Mouse (Mus musculus) megakaryocyte progenitor cell, adult 5-6 weeks (primary cell): ENCODE data around the gene Cacna1h. TPM values are rescaled to one million over a fixed set of nuclear protein-coding genes. Genes with fewer than 3 reads are reported as not detected.

Source experiments
- ATAC-seq: replicated peaks from 2 replicates; pipeline ENCODE4 v1.8.0; 2016; ENCODE audit warnings: mild to moderate bottlenecking, moderate TSS enrichment, inconsistent platforms; ENCODE audit not compliant: poor library complexity
- total RNA-seq, 2 experiments: library from RNA; stranded (forward) in 1 of 2; stranded (reverse) in 1 of 2; fragments of 157-497, 149-512 nt in 1 of 2; fragments of 200-1000 nt in 1 of 2; gene quantifications; 2 replicates each; pipeline versions ENCODE4 v1.2.3 to v1.2.4; 2015 to 2017

Gene Cacna1h
- total RNA-seq, 2 experiments from 2014 or later, result 0.32 TPM; not detected in 1

GRCm38 (mm10) chr17:25338218-25338617 is 95.4 kb downstream of the Cacna1h start:
- ATAC-seq, result no peak

GRCm38 (mm10) chr17:25333943-25334342 is 99.6 kb downstream of the Cacna1h start:
- ATAC-seq, result peak; percentile 71

GRCm38 (mm10) chr17:25332321-25332720 is 101.3 kb downstream of the Cacna1h start:
- peak; percentile 85 for ATAC-seq

Other genes starting within 250 kb of the Cacna1h start
- gene BC003965, start 249.2 kb downstream of the Cacna1h start, total RNA-seq (2015), result 16.6 and 20.3 TPM in 2 replicates
- 7.0 and 11.5 TPM in 2 replicates for gene BC003965, start 249.2 kb downstream of the Cacna1h start, total RNA-seq (2017)
- 6.1 and 6.2 TPM in 2 replicates for gene Unkl, start 245.4 kb downstream of the Cacna1h start, total RNA-seq (2015)
- gene Unkl, start 245.4 kb downstream of the Cacna1h start, total RNA-seq (2017), result 7.7 and 8.2 TPM in 2 replicates
- 24.3 and 24.4 TPM in 2 replicates for gene Gnptg, start 193.7 kb downstream of the Cacna1h start, total RNA-seq (2015)
- 17.2 and 20.8 TPM in 2 replicates for gene Gnptg, start 193.7 kb downstream of the Cacna1h start, total RNA-seq (2017)
- 14.9 and 15.2 TPM in 2 replicates for gene Tsr3, start 193.6 kb downstream of the Cacna1h start, total RNA-seq (2015)
- gene Tsr3, start 193.6 kb downstream of the Cacna1h start, total RNA-seq (2017), result 28.1 and 30.7 TPM in 2 replicates
- 1.2 and 3.8 TPM in 2 replicates for gene Baiap3, start 177.4 kb downstream of the Cacna1h start, total RNA-seq (2015)
- 3.7 and 6.1 TPM in 2 replicates for gene Baiap3, start 177.4 kb downstream of the Cacna1h start, total RNA-seq (2017)
- gene Ube2i, start 159.2 kb downstream of the Cacna1h start, total RNA-seq (2015), result 355 and 376 TPM in 2 replicates
- gene Ube2i, start 159.2 kb downstream of the Cacna1h start, total RNA-seq (2017), result 305 and 308 TPM in 2 replicates
- gene Prss34, start 135.4 kb downstream of the Cacna1h start, total RNA-seq (2015), result 18.7 and 31.2 TPM in 2 replicates
- gene Prss34, start 135.4 kb downstream of the Cacna1h start, total RNA-seq (2017), result 4.5 and 23.9 TPM in 2 replicates
- not detected in 2 replicates for gene Prss28, start 125.1 kb downstream of the Cacna1h start, total RNA-seq (2015)
- not detected in 2 replicates for gene Prss28, start 125.1 kb downstream of the Cacna1h start, total RNA-seq (2017)
- gene Prss29, start 115.1 kb downstream of the Cacna1h start, total RNA-seq (2015), result not detected in 2 replicates
- gene Prss29, start 115.1 kb downstream of the Cacna1h start, total RNA-seq (2017), result not detected in 2 replicates
- gene Tpsab1, start 88.2 kb downstream of the Cacna1h start, total RNA-seq (2015), result not detected in 2 replicates
- gene Tpsab1, start 88.2 kb downstream of the Cacna1h start, total RNA-seq (2017), result not detected in 2 replicates
- not detected in 2 replicates for gene Tpsb2, start 67.5 kb downstream of the Cacna1h start, total RNA-seq (2015)
- gene Tpsb2, start 67.5 kb downstream of the Cacna1h start, total RNA-seq (2017), result not detected in 2 replicates
- not detected in 2 replicates for gene Tpsg1, start 64.5 kb downstream of the Cacna1h start, total RNA-seq (2015)
- gene Tpsg1, start 64.5 kb downstream of the Cacna1h start, total RNA-seq (2017), result not detected in 2 replicates
- gene Tekt4, start 20.8 kb upstream of the Cacna1h start, total RNA-seq (2015), result not detected in 2 replicates
- gene Tekt4, start 20.8 kb upstream of the Cacna1h start, total RNA-seq (2017), result not detected in 2 replicates
- not detected in 2 replicates for gene Sstr5, start 63.5 kb upstream of the Cacna1h start, total RNA-seq (2015)
- not detected in 2 replicates for gene Sstr5, start 63.5 kb upstream of the Cacna1h start, total RNA-seq (2017)
- not detected in 2 replicates for gene Sox8, start 136.9 kb upstream of the Cacna1h start, total RNA-seq (2015)
- not detected in 2 replicates for gene Sox8, start 136.9 kb upstream of the Cacna1h start, total RNA-seq (2017)
- 23.2 and 25.6 TPM in 2 replicates for gene Lmf1, start 145.3 kb upstream of the Cacna1h start, total RNA-seq (2015)
- gene Lmf1, start 145.3 kb upstream of the Cacna1h start, total RNA-seq (2017), result 11.7 and 14.1 TPM in 2 replicates